Mouse (Mus musculus): Measurements from ENCODE around the gene Erbb4. TPM values are rescaled to one million over a fixed set of nuclear protein-coding genes. Genes with fewer than 3 reads are reported as not detected.
"Not testable (repeated sequence)": the region's sequence is repeated elsewhere in the genome, so short reads cannot be mapped to it uniquely, and the experiment has no call there.

Gene Erbb4
- total RNA-seq, 2 experiments from 2014 or later: 75.6 to 76.9 TPM

DNA sequence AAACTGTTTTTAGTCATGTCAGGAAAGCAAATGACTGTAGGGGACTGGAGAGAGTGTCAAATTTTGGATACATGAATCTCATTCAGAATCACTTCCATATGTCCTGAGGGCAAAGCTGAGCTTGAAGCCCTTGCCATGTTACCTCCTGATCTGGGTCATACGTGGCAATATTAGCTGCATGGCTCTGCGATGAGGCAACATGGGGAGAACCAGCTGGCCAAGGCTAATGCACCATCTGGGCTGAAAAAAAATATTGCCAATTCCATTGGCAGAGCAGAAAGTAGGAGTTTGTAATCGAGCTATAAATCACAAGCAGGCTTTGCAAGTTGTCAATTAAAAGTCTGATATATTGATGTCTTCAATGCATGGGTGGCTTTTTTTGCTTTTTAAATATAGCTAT, 221.0 kb downstream of the Erbb4 start:
- intact Hi-C loops (cut with DNase I): no loop called here
- peak; percentile 77 for DNase-seq

DNA sequence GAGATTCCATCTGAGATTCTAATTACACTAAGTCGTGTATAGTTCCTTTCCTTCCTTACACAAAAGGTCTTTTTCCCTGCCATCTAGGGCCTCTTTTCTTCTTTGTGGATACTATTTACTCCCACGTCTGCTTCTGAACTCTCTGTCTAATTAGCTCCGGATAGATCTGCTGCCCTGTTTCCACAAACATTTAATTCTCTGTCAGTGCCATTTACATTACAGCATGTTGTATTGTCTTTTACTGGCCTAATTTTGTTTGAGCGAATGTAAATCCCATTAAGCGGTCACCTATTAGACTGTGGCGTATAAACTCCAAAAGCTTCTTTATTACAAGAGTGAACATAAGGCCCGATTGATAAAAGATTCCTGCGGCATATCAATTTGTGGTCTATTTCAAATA, 232.9 kb downstream of the Erbb4 start:
- intact Hi-C loops (cut with DNase I): no loop called here
- no peak for DNase-seq

DNA sequence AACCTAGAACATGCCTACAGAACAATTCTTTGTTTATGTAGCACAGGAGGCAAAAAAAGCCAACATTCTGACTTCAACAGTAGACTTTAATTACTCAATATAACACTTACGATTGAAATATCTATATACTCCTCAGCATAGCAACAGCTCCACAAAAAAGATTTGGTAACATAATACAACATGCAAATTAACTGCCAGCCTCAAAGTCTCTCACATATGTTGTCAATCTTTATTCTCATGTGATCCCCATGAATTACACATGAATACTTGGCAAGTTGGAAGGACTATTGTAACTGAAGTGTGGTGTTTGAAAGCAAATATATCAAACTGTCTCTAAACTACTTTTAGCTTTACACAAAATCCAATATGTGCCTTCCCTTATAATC, 234.2 kb downstream of the Erbb4 start:
- no peak for DNase-seq
- intact Hi-C loops (cut with DNase I): no loop called here

DNA sequence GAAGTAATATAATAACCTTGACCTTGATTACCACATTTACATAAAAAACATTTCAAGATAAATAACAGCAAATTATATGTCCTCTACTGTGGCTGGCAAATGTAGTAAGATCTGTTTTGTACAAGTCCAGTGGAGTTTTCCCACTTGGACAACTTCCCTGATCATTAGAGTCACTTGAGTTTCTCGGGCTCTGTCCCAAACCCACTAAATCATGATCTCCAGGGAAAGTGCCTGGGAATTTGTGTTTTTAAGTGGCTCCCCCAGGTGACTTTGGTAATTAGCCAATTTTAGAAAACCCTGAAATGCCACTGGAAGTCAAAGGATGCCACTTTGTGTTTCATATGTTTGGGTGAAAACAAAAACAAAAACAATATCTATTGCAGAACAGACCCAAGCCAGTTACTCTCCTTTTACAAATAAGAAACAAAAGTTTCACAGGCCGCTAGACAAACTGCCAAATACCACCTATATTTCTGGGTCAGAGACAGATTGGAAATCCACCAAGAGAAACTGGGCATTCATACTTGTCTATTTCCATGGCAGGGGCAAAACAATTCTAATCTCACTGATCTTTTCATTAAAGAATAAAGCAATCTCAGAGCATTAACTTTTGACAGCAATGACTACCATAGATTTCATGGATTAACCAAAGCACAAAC, 234.8 kb downstream of the Erbb4 start:
- DNase-seq: no peak
- intact Hi-C loops (cut with DNase I): no loop called here

DNA sequence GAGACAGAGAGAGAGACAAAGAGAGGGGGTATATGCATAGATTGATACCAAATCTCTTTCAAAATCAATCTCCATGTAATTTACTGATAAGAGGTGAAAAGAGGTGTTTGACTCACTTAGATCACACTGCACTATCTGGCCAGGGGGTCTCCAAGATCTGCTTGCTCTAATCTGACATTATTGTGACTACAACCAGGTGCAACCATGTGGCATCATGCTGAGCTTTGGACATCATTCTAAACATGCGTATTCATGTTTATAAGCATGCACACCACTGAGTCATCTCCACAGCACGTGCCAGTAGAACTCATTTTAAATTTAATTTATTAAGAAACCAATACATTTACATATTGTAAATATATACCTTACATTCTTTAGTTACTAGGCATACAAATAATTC, 247.5 kb downstream of the Erbb4 start:
- intact Hi-C loops (cut with DNase I): no loop called here

DNA sequence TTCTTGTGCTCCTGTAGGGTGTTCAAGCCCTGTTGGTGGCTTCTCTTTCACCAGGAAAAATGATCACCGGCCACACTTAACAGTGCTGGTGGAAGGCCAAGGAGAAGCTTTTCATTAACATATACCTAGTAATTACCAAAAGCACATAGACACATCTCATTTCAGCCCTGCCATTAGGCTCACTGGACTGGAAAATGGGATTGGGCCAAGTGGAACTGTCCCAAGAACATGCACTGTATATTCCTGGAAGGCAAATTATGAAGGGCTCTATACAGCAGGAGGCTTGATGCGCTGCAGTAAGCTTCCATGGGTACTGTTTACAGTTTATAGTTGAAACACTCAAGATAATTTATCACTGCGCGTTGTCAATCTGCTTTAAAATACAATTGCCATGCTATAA, 248.4 kb downstream of the Erbb4 start:
- intact Hi-C loops (cut with DNase I): no loop called here
- DNase-seq: peak; percentile 83

More for the DNA sequence above, 247.5 kb downstream of the Erbb4 start:
- peak; percentile 42 for DNase-seq

DNA sequence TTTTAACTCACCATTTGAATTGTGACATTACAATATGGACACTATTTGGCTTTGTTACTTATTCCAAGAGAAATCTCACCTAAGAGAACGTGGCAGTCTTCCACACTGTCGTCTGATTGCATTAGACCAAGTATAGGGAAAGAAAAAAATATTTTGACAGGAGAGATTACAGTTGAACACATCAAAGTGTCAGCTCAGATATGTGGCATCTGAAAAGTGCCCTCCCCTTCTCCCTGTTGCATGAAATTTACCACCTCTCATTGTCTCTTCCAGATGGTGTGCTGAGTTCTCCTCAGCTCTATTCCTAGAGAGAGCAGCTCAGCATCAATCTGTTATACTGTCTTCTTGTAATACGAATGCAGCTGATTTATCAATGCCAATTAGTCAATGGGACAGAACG, 268.5 kb downstream of the Erbb4 start:
- DNase-seq: no peak
- intact Hi-C loops (cut with DNase I): no loop called here

DNA sequence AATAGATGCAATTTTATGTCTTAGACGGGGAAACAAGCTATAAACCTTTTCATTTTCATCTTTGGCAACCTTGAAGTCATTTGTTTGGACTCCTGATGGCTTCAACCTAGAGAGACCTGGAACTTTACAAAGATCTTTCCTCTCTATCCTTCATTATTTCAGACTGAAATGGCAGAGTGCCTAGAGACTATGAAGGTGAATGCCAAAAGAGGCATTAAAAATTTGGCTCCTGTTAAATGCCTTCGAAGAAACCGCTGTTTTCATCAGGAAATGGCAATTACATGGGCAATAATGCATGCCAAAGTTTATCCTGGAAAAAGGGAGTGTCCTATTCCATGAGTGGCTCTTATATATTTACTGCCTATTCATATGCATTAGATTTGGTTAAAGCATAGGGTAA, 273.2 kb downstream of the Erbb4 start:
- intact Hi-C loops (cut with DNase I): no loop called here
- no peak for DNase-seq

DNA sequence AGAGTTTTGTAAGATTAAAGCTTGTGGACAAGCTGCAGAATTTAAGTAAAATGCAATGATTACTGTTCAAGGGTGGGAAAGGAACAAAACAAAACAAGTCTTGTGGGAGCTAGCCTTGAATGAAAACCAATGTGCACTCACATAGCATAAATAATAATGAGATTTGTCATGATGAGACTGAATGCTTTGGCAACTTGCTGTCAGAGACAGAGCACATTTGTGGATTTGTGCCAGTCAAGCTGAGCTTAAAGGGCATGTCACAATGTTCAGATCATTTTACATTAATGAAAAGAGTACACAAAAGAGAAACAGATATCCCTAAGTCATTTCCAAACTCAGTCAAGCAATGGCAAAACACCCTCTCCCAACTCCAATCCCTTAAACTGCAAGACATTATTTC, 275.8 kb downstream of the Erbb4 start:
- peak; percentile 62 for DNase-seq
- intact Hi-C loops (cut with DNase I): no loop called here

DNA sequence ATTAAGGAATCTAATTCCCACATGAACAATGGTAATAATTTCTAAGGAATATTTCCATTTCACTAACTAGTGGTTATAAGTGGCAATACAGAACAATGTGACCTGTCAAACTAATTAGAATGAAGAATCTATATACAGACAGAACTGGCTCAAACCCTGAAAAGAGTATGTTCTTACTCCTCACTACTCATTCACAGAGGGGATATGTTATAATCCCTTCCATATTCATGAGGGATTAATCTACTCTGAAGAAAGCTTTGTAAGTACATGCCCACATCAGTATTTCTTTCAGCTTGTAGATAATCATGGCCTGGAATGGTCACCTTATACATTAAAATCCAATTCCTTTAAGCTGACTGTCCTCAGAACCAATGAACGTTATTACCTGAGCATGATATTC, 276.3 kb downstream of the Erbb4 start:
- no peak for DNase-seq
- intact Hi-C loops (cut with DNase I): no loop called here

DNA sequence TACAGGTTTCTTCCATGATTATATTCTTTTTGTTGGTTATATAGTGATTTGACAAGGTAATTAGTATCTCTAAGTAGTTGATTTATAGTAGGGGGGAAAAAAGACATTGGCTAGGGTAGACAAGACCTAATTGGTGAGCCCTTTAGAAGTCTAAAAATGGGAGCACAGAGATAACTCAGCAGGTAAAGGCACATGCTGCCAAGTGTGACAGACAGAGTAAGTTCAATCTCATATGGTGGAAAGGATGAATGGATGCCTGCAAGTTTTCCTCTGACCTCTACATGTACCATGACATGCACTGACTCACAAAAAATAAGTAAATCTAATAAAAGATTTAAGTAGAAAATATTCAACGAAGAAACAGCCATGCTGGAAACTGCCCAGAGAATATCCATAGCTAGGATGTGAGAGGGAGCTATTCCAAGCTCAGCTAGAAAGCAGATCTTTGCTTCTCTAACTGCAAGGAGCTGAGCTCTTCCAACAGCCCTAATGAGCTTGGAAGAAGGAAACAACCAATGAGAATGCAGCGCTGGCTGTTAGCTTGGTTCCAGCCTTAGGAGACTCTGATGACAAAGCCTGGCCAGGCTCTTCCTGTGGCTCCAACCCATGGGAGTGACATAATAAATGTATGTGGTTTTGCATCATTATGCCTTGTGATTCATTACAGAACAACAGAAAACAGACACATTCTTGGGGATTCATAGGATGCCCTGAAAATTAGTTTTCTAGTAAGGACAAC, 277.2 kb downstream of the Erbb4 start:
- intact Hi-C loops (cut with DNase I): no loop called here
- no peak for DNase-seq

DNA sequence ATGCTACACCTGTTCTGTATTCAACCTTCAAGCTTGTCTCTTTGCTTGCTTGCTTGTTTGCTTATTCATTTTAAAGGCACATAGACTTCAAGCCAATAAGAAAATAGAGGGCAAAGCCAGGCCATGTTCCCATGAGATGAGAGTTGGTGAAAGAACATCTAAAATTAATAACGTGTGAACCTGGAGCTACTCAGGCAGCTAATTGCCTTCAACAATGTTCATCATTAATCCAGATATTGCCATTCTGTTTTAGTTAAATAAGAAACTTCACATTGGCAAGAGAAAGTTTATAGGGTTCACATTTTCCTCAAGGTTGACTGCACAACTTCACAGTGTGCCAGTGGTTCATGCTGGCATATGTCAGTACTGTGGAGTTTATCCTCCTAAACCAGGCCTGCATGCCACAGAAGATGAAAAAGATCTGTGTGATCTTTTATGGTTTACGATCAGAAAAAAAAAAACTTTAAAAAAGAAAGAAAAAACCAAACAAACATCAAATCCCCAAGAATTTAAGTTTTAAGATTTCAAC, 284.7 kb downstream of the Erbb4 start:
- DNase-seq: no peak
- intact Hi-C loops (cut with DNase I): no loop called here

DNA sequence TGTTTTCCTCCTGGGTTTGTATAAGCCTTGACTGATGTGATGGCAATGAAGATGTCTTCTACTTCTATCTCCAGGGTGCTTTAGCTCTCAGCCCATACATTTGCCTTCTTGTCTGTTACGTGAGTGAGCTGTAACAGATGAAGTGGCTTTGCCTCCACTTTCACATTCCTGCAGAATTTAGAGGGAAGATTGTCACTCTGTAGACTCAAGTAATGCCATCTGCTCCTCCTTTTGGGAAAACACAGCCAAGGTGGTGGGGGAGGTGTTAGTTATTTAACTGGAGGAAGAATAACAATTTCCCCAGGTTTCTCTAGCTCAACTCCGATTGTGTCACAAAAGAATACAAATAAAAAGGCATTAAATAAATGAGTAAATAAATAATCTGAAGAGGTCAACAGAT, 301.1 kb downstream of the Erbb4 start:
- DNase-seq: peak; percentile 32
- intact Hi-C loops (cut with DNase I): no loop called here

DNA sequence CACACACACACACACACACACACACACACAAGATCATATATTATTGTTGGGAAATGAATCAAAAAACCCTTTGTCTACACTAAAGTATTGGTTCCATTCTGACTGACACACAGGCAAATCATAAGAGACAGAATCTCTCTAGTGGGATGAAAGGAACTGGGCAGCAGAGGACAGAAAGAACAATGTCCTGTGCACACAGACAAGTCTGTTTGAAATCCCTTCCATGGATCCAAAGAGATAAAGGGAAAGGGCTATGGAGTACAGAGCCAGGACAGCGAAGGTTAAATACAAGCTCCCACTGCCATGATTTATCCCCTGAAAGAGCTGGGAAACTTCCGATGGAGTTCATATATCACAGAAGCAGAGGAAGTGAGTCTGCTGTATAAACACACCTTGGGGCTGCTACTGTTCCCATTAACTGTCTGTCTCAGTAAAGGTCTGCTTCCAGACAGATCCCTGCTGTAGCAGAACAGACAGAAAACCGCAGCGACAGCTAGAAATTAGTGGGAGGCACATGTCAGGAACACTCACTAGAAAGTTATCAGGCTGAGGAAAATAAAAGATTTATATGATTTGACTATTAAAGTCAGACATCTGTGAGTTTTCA, 320.3 kb downstream of the Erbb4 start:
- intact Hi-C loops (cut with DNase I): no loop called here

DNA sequence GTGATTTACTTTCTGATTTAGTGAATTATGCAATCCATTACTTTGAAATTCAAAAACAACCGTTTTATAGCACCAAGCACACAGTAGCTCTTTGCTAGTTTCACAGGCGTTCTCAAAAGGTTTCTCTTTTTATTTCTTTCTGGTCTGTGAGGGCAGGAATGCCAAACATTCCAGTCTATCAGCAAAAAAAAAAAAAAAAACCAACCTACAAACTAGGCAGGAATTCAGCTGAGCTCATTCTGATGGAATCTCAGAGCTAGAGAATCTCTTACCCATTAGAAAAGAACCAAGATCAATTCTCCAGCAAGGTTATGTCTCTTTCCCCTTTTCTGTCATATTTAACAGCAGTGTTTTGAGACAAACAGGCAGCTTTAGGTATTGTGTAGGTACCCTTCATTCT, 327.2 kb downstream of the Erbb4 start:
- DNase-seq: no peak
- intact Hi-C loops (cut with DNase I): no loop called here

More for the DNA sequence above, 320.3 kb downstream of the Erbb4 start:
- no peak for DNase-seq

DNA sequence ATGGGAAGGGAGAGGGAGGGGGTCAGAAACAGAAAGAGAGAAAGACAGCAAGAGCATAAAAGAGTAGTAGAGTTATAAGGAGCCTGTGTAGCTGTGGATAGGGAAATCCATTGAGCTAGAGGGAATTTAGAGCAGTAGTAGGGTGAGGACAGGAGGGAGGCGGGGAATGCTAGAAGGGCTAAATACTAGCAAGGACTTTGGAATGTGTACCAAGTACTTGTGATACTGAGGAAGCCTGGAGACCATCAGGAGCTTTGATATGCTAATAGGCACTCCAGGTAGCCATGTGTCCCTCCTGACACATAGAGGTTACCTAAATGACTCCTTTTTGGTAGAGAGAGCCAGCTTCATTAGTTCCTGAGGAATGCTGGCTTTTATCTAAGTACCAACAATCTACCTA, 327.8 kb downstream of the Erbb4 start:
- intact Hi-C loops (cut with DNase I): no loop called here
- no peak for DNase-seq

DNA sequence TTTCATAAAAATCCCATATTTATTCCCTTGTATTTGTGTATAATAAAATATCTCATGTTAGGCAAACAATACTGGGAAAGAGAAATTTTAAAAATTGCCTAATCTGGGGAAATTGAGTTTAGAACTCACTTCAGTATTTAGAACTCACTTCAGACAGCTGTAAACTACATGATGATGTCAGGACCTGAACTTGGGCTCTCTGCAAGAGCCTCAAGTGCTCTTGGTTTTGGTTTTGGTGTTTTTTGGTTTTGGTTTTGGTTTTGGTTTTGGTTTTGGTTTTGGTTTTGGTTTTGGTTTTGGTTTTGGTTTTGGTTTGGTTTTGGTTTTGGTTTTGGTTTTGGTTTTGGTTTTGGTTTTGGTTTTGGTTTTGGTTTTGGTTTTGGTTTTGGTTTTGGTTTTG, 341.8 kb downstream of the Erbb4 start:
- intact Hi-C loops (cut with DNase I); DNase-seq: not testable (repeated sequence)

DNA sequence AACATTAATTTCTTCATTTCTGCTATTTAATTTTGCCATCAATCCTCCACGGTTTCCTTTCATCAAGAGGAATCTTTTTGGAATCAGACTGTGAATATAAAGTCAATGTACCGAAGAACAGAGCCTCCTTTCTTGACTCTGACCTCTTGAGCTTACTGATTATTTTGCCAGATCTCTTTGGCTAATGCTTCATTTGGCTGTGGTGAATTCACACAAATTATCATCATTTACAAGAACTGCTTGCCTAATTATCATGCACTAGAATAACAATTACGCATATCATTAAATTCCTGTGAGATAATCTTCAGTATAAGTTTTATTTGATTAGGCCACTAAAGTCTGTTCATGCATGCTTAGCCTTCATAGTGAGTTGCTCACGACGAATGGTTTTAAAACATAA, 345.4 kb downstream of the Erbb4 start:
- no peak for DNase-seq
- intact Hi-C loops (cut with DNase I): no loop called here

DNA sequence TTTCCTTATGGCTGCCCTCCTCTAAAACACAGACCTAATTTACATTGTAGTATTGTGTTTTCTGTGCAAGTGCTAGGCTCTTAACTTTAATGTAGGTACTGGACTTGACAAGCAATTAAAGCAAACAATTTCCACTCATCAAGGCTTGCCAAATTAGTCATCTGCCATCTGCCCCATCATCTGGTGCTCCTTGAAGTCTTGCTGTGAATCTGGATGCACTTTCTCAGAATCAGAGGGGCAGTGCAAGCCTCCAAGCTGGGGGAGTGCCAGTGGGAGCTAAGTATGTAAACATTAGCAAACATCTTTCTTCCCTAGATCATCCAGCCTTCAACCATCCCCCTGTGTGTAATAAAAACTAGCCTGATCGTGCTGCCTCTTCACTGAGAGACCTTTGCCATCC, 358.9 kb downstream of the Erbb4 start:
- intact Hi-C loops (cut with DNase I): no loop called here
- peak; percentile 94 for DNase-seq

DNA sequence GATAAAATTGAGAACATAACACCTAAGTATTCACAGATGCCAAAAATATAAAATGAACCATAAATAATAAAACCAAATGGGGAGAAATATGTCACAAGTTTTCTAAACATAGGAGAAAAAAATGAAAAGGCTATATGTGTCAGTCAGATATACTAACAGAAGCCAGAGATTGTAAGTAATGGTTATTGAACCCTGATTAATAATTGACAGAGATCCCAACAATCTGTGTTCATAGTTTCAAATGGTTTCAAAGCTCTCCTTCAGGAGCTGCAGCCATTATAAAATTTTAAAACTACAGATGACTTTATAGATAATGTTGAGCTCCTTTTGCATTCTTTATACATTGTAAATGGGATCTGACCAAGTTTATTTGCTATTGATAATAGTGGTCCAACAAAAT, 426.4 kb downstream of the Erbb4 start:
- intact Hi-C loops (cut with DNase I): no loop called here
- DNase-seq: no peak

DNA sequence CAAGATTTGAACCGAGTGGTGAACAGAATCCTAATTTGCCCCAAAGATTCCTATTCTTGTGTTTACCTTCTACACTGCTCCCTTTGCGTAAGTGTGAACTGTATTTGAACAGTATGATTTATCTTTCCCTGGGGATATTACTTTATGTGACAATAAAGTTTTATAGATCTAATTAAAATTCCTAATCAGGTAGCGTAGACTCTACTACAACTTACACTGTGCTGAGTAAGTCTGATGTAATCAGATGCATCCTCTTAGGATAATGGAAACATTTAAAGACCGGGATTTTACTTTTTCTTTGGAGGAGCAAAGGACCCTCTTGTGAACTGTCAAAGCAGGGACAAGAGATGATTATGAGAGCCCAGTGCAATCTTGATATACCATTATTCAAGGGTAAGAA, 433.2 kb downstream of the Erbb4 start:
- no peak for DNase-seq
- intact Hi-C loops (cut with DNase I): no loop called here

Data from left cerebral cortex, postnatal 4 days (tissue).